Mouse (Mus musculus): ENCODE measurements at regions not wholly inside any gene's neighbourhood (a gene's known extent, or its start where the extent isn't known, plus 50 kb on each side); places are given as distances from the start of the nearest gene placed in this dataset.

GRCm38 (mm10) chr4:62823082-62823481, 142.3 kb upstream of the Zfp618 start:
- no peaks in the 10 kb centered on the region for H3K36me3 ChIP-seq (ENCODE audit: control insufficient read depth, insufficient read depth, low read length)
- no peak for ATAC-seq (replicated peaks; ENCODE audit: low FRiP score)
- no peak overlapping the region for H3K9ac ChIP-seq (ENCODE audit: low read depth, low read length)
- no peak overlapping the region for H3K4me3 ChIP-seq (ENCODE audit: low read depth, low read length)
- H3K27me3 ChIP-seq (replicated peaks; ENCODE audit: control insufficient read depth, insufficient read depth, low read length) = no peaks in the 10 kb centered on the region; the same call in 1 of the 2 replicates
- H3K4me1 ChIP-seq (replicated peaks; ENCODE audit: control insufficient read depth, insufficient read depth, low read length) = no peaks in the 10 kb centered on the region
- DNase-seq (ENCODE audit: low spot score) = no peak
- no peak overlapping the region for H3K4me2 ChIP-seq
- H3K27ac ChIP-seq (ENCODE audit: low read depth, low read length) = no peak overlapping the region
- H3K9me3 ChIP-seq (ENCODE audit: control insufficient read depth, low read length) = no peaks in the 10 kb centered on the region
- WGBS = 72% methylated on average over 7 of the region's 7 CpGs

GRCm38 (mm10) chr4:62823555-62824250, 141.7 kb upstream of the Zfp618 start:
- DNase-seq (ENCODE audit: low spot score) = no peak
- WGBS = 63% methylated on average over 9 of the region's 9 CpGs

DNA sequence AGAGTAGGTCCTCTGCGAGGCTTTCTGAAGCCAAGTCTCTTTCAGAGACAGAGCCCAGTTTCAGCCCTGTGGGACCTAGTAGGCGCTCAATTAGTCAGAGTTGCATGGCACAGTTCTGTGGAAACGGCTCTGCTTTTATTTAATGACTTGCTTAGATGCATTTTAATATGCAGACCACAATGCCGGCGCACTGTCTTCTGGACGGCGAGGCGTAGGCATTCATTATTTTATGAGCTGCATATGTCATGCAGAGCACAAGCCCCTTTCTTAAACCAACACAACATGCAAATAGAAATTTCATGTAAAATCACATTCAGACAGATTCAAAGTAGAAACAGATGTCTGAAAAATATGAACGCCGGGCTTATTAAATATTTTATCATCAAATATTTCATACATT, 140.8 kb upstream of the Zfp618 start:
- Histone ChIP-seq H3K4me3 (ENCODE audit: low read depth, low read length) (no peak overlapping the region), H3K4me1 (replicated peaks; ENCODE audit: control insufficient read depth, insufficient read depth, low read length) (no peaks in the 10 kb centered on the region), H3K9me3 (ENCODE audit: control insufficient read depth, low read length) (no peaks in the 10 kb centered on the region), H3K36me3 (ENCODE audit: control insufficient read depth, insufficient read depth, low read length) (no peaks in the 10 kb centered on the region), H3K27me3 (replicated peaks; ENCODE audit: control insufficient read depth, insufficient read depth, low read length) (no peaks in the 10 kb centered on the region), H3K9ac (ENCODE audit: low read depth, low read length) (no peak overlapping the region), H3K27ac (ENCODE audit: low read depth, low read length) (no peak overlapping the region), H3K4me2 (no peak overlapping the region)
- ATAC-seq (replicated peaks; ENCODE audit: low FRiP score) = no peak
- 87% methylated on average over 10 of the region's 10 CpGs for WGBS
- DNase-seq (ENCODE audit: low spot score) = no peak

More at GRCm38 (mm10) chr4:62823555-62824250, 141.7 kb upstream of the Zfp618 start:
- Histone ChIP-seq H3K36me3 (ENCODE audit: control insufficient read depth, insufficient read depth, low read length) (no peaks in the 10 kb centered on the region), H3K27ac (ENCODE audit: low read depth, low read length) (no peak overlapping the region), H3K9me3 (ENCODE audit: control insufficient read depth, low read length) (no peaks in the 10 kb centered on the region), H3K4me1 (replicated peaks; ENCODE audit: control insufficient read depth, insufficient read depth, low read length) (no peaks in the 10 kb centered on the region), H3K9ac (ENCODE audit: low read depth, low read length) (no peak overlapping the region), H3K4me2 (no peak overlapping the region), H3K27me3 (replicated peaks; ENCODE audit: control insufficient read depth, insufficient read depth, low read length) (no peaks in the 10 kb centered on the region; the same call in 1 of the 2 replicates), H3K4me3 (ENCODE audit: low read depth, low read length) (no peak overlapping the region)
- no peak for ATAC-seq (replicated peaks; ENCODE audit: low FRiP score)

- Histone ChIP-seq H3K27ac (ENCODE audit: low read depth, low read length) (no peak overlapping the region), H3K9ac (ENCODE audit: low read depth, low read length) (no peak overlapping the region), H3K27me3 (replicated peaks; ENCODE audit: control insufficient read depth, insufficient read depth, low read length) (no peaks in the 10 kb centered on the region), H3K36me3 (ENCODE audit: control insufficient read depth, insufficient read depth, low read length) (no peaks in the 10 kb centered on the region), H3K4me1 (replicated peaks; ENCODE audit: control insufficient read depth, insufficient read depth, low read length) (no peaks in the 10 kb centered on the region), H3K4me3 (ENCODE audit: low read depth, low read length) (no peak overlapping the region), H3K4me2 (no peak overlapping the region), H3K9me3 (ENCODE audit: control insufficient read depth, low read length) (no peaks in the 10 kb centered on the region)
- no peak for DNase-seq (ENCODE audit: low spot score)
- 75% methylated on average over 5 of the region's 5 CpGs for WGBS
- no peak for ATAC-seq (replicated peaks; ENCODE audit: low FRiP score)
These were observed 140.1 kb upstream of the Zfp618 start for GRCm38 (mm10) chr4:62825256-62825655.

GRCm38 (mm10) chr4:62828963-62829362, 136.4 kb upstream of the Zfp618 start:
- Histone ChIP-seq H3K9me3 (ENCODE audit: control insufficient read depth, low read length) (no peaks in the 10 kb centered on the region), H3K4me1 (replicated peaks; ENCODE audit: control insufficient read depth, insufficient read depth, low read length) (no peaks in the 10 kb centered on the region), H3K27ac (ENCODE audit: low read depth, low read length) (no peak overlapping the region), H3K36me3 (ENCODE audit: control insufficient read depth, insufficient read depth, low read length) (no peaks in the 10 kb centered on the region), H3K4me3 (ENCODE audit: low read depth, low read length) (no peak overlapping the region), H3K4me2 (no peak overlapping the region), H3K9ac (ENCODE audit: low read depth, low read length) (no peak overlapping the region), H3K27me3 (replicated peaks; ENCODE audit: control insufficient read depth, insufficient read depth, low read length) (no peaks in the 10 kb centered on the region)
- DNase-seq (ENCODE audit: low spot score) (no peak), ATAC-seq (replicated peaks; ENCODE audit: low FRiP score) (no peak)
- WGBS = 72% methylated on average over 7 of the region's 7 CpGs

GRCm38 (mm10) chr4:62833944-62834343, 131.4 kb upstream of the Zfp618 start:
- Histone ChIP-seq H3K27ac (ENCODE audit: low read depth, low read length) (no peak overlapping the region), H3K9me3 (ENCODE audit: control insufficient read depth, low read length) (no peaks in the 10 kb centered on the region), H3K4me3 (ENCODE audit: low read depth, low read length) (no peak overlapping the region), H3K9ac (ENCODE audit: low read depth, low read length) (no peak overlapping the region), H3K27me3 (replicated peaks; ENCODE audit: control insufficient read depth, insufficient read depth, low read length) (no peaks in the 10 kb centered on the region), H3K36me3 (ENCODE audit: control insufficient read depth, insufficient read depth, low read length) (no peaks in the 10 kb centered on the region), H3K4me2 (no peak overlapping the region), H3K4me1 (replicated peaks; ENCODE audit: control insufficient read depth, insufficient read depth, low read length) (no peaks in the 10 kb centered on the region)
- DNase-seq (ENCODE audit: low spot score) (no peak), ATAC-seq (replicated peaks; ENCODE audit: low FRiP score) (no peak; the same call in 1 of the 2 replicates)
- WGBS = 41% methylated on average over 7 of the region's 7 CpGs

DNA sequence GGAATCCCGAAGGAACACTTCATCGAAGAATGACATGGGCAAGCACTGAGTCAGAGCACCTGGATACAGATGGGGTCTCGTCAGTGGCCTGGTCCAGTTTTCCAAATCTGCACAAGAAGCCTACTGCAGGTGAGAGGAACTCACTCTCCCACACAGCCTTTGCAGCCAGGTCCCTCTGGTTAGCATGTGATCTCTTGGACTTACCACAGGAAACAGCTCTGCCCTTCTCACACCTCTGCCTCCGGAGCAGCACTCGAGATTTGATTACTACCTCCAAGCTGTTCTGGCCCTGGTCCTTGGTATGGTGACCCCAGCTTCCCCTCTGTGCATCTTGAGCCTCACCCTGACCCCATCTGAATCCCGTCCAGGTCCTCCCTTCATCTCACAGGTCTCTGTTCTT, 128.5 kb upstream of the Zfp618 start:
- DNase-seq (ENCODE audit: low spot score) (no peak), ATAC-seq (replicated peaks; ENCODE audit: low FRiP score) (no peak)
- H3K36me3 ChIP-seq (ENCODE audit: control insufficient read depth, insufficient read depth, low read length) = no peaks in the 10 kb centered on the region
- H3K4me3 ChIP-seq (ENCODE audit: low read depth, low read length) = no peak overlapping the region
- H3K27me3 ChIP-seq (replicated peaks; ENCODE audit: control insufficient read depth, insufficient read depth, low read length) = no peaks in the 10 kb centered on the region
- H3K4me1 ChIP-seq (replicated peaks; ENCODE audit: control insufficient read depth, insufficient read depth, low read length) = no peaks in the 10 kb centered on the region
- 57% methylated on average over 6 of the region's 6 CpGs for WGBS
- no peaks in the 10 kb centered on the region for H3K9me3 ChIP-seq (ENCODE audit: control insufficient read depth, low read length)
- no peak overlapping the region for H3K9ac ChIP-seq (ENCODE audit: low read depth, low read length)
- no peak overlapping the region for H3K27ac ChIP-seq (ENCODE audit: low read depth, low read length)
- no peak overlapping the region for H3K4me2 ChIP-seq

DNA sequence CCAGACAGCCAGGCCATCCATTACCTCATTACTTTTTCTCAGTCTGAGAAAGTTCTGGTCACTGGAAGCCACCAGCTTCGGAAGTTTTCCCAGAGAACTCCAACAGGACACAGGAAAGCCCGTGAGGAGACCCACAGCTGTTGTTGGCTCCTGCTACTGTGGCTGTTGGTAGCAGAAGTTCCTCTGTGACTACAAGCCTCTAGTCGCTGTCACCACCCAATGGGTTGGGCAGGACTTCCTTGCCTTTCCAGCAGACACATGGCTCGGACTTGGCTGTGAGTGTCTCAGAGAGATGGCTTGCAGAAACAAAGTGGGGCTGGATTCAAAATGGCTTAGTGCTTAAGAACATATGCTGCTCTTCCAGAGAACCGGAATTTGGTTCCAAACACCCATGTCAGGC, 114.8 kb upstream of the Zfp618 start:
- DNase-seq (ENCODE audit: low spot score) (no peak), ATAC-seq (replicated peaks; ENCODE audit: low FRiP score) (no peak)
- H3K27ac ChIP-seq (ENCODE audit: low read depth, low read length) = no peak overlapping the region
- 56% methylated on average over 5 of the region's 5 CpGs for WGBS
- no peak overlapping the region for H3K4me2 ChIP-seq
- H3K27me3 ChIP-seq (replicated peaks; ENCODE audit: control insufficient read depth, insufficient read depth, low read length) = no peaks in the 10 kb centered on the region
- no peak overlapping the region for H3K9ac ChIP-seq (ENCODE audit: low read depth, low read length)
- no peaks in the 10 kb centered on the region for H3K4me1 ChIP-seq (replicated peaks; ENCODE audit: control insufficient read depth, insufficient read depth, low read length)
- H3K9me3 ChIP-seq (ENCODE audit: control insufficient read depth, low read length) = no peaks in the 10 kb centered on the region
- no peak overlapping the region for H3K4me3 ChIP-seq (ENCODE audit: low read depth, low read length)
- H3K36me3 ChIP-seq (ENCODE audit: control insufficient read depth, insufficient read depth, low read length) = no peaks in the 10 kb centered on the region

DNA sequence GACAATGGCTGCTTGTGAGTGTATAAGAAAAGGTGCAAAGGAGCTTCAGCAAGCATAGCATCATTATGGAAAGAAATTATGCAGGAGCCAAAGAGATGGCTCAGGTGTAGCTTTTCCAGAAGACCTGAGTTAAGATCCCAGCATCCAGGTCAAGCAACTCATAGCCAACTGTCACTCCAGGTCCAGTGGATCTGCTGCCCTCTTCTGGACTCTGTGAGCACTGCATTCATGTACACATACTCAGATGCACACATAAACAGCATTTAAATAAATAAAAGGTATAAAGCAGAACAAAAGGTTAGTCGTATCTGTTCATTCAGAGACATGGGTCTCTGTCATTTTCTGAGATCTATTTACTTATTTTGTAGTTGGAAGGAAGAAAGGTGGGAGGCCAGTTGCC, 112.0 kb upstream of the Zfp618 start:
- H3K27ac ChIP-seq (ENCODE audit: low read depth, low read length) = no peak overlapping the region
- ATAC-seq (replicated peaks; ENCODE audit: low FRiP score) (no peak), DNase-seq (ENCODE audit: low spot score) (no peak)

More for the DNA sequence above, 112.0 kb upstream of the Zfp618 start:
- no peaks in the 10 kb centered on the region for H3K27me3 ChIP-seq (replicated peaks; ENCODE audit: control insufficient read depth, insufficient read depth, low read length)
- no peak overlapping the region for H3K9ac ChIP-seq (ENCODE audit: low read depth, low read length)
- H3K4me3 ChIP-seq (ENCODE audit: low read depth, low read length) = no peak overlapping the region
- WGBS = 71% methylated on average over 1 of the region's 1 CpGs
- H3K9me3 ChIP-seq (ENCODE audit: control insufficient read depth, low read length) = no peaks in the 10 kb centered on the region
- no peaks in the 10 kb centered on the region for H3K36me3 ChIP-seq (ENCODE audit: control insufficient read depth, insufficient read depth, low read length)
- H3K4me2 ChIP-seq = no peak overlapping the region
- H3K4me1 ChIP-seq (replicated peaks; ENCODE audit: control insufficient read depth, insufficient read depth, low read length) = no peaks in the 10 kb centered on the region
